Mouse (Mus musculus): ENCODE measurements around the gene Fgfr2. TPM values are rescaled to one million over a fixed set of nuclear protein-coding genes. Genes with fewer than 3 reads are reported as not detected.

The Fgfr2 gene
- total RNA-seq, 2 experiments from 2014 or later = 1.5 to 1.7 TPM

DNA sequence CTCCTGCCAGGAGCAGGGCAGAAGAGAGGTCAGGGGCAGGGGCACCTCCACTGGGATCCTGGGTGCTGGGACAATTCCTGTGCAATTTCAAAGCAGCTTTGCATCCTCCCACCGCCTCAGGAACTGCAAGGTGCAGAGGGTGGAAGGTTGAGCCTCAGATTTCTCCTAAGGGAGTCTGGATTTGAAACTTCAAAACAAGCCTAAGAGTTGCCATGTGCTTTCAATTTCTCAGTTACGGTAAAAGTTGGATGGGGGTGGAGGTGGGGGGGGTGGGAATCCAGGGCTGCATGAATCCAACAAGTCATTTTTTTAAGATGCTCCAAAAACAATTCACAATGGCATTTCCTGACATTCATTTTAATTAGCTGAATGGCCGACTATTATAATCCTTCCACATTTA, 935.7 kb downstream of the Fgfr2 start:
- DNase-seq = no peak
- intact Hi-C loops (cut with DNase I) = no loop called here

- DNase-seq = no peak
- intact Hi-C loops (cut with DNase I) = no loop called here
These were observed 939.2 kb downstream of the Fgfr2 start for GRCm38 (mm10) chr7:132183892-132184404.

GRCm38 (mm10) chr7:132181586-132182198, 941.5 kb downstream of the Fgfr2 start:
- intact Hi-C loops (cut with DNase I) = no loop called here
- DNase-seq = no peak

DNA sequence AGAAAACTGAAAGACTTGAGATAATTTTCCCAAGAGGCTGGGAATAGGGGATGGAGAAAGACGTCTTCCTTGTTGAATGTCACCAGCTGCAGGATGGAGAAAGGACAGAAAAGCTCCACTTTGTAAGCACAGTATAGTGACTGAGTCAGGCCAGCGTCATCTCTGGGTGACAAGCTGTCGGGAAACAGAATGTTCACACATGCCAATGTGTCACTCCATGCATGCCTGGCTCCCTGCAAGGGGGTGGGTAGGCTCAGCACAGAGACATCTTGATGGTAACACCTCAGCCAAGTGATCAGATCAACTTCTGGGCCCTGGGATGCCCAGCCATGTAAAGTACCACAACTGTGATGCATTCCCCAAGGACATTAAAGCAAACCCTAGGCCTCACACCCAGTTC, 942.1 kb downstream of the Fgfr2 start:
- intact Hi-C loops (cut with DNase I) = no loop called here
- DNase-seq = no peak

DNA sequence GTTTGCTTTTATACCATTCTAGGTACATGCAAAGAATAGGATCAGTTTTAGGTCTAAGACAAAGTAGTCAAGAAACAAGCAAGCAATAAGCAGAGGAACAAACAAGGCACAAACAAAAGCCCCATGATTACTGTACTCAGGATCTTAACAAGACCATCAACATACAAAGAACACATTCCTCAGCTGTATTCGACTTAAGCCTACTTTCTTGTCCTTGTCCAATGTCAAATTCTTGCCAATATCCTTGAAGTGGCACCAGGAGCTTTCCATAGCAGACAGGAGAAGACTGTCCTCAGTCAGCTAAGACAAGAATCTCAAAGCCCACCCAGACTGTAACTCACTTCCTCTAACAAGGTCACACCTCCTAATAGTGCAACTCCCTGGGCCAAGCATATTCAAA, 944.1 kb downstream of the Fgfr2 start:
- no peak for DNase-seq
- intact Hi-C loops (cut with DNase I) = no loop called here

DNA sequence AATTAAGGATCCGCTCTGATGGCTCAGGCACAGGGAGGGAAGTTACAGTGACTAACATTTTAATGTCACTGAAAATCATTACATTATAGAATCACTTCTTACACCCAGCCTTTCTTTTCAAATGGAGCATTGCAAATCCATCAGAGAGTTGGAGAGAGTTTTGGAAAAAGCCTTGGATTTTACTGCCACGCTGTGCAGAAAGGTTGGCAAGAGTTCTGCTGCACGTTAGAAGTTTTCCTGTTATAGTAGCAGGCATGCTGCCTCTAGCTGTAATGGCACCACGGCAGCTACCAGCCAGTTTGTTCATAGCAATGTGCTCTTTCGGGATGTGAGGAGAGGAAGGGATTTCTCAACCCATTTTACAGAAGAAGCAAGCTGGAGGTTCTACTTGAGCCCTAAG, 948.4 kb downstream of the Fgfr2 start:
- intact Hi-C loops (cut with DNase I) = no loop called here
- DNase-seq = no peak

DNA sequence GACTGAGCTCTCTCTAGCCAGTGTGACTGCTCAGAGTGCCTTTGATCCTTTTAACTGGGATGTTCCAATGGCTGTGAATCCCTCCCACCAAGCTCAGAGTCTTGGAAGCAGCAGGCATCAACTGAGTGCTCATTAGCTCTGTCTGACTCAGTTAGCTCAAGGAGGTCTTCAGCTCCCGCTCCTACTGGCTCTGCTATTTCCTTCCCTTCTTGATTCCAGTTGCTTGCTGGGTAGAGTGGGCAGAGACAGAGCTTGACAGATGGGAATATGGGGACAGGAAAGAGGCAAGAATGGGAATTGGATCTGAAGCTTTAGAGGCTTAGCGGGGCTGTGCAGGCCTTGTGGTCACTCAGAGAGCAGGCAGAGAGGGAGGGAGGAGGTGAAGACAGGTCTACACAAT, 948.9 kb downstream of the Fgfr2 start:
- intact Hi-C loops (cut with DNase I) = no loop called here

GRCm38 (mm10) chr7:132172220-132172619, 950.9 kb downstream of the Fgfr2 start:
- no peak for DNase-seq
- intact Hi-C loops (cut with DNase I) = no loop called here

More for the DNA sequence above, 948.9 kb downstream of the Fgfr2 start:
- DNase-seq = no peak

DNA sequence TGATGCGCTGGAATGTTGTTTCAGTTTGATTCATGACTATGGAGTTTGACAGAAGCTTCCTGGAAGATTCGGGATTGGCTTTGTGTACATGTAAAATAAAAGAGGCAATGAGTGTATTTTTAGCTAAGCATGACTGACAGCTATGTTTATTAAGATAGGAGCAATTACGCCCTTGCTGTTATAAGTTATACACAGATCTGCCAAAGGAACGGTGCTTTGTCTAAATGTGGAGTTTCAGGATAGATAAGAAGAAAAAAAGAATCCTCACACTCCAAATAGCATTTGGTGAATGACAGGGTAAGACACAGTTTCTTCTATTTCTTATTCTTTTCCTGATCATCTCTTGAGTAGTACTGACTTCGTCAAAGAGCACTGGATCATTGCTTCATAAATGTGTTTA, 951.4 kb downstream of the Fgfr2 start:
- intact Hi-C loops (cut with DNase I) = no loop called here
- no peak for DNase-seq

GRCm38 (mm10) chr7:132169419-132170169, 953.6 kb downstream of the Fgfr2 start:
- intact Hi-C loops (cut with DNase I) = no loop called here
- DNase-seq = no peak

GRCm38 (mm10) chr7:132167239-132167638, 955.9 kb downstream of the Fgfr2 start:
- no peak for DNase-seq
- intact Hi-C loops (cut with DNase I) = no loop called here

- intact Hi-C loops (cut with DNase I) = no loop called here
- no peak for DNase-seq
These were observed 960.9 kb downstream of the Fgfr2 start for GRCm38 (mm10) chr7:132162254-132162653.

- DNase-seq = no peak
- intact Hi-C loops (cut with DNase I) = no loop called here
These were observed 964.7 kb downstream of the Fgfr2 start for GRCm38 (mm10) chr7:132158321-132159025.

DNA sequence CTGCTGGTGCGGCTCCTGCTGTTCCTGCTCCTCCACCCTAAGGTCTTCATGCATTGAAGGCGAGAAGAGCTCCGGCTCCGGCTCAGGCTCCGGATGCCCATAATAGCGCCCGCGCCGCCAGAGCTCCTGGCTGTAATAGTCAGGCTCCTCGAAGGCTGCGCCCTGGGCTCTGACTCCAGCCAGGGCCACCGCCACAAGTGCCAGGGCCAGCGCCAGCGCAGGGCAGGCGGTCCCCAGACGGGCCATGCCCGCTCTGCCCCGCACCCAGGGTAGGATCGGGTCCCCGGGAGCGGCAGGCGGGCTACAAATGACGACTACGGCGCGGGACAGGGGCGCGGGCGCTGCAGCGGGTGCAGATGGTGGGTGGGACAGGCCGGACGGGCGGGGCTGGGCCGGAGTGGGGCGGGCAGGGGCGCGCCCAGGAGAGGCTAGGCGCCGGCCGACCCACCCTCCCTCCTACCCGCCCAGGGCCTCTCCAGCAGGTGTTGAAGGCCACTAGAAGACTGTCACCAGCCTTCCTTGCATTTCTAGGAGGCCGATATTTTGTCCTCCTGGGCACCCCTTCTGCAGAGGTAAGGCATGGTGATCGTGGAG, 968.7 kb downstream of the Fgfr2 start, which contains the start of gene Cpxm2:
Gene Cpxm2 (minus strand): TSS at position 372 of the 594 bp plus-strand sequence.
- peak in 1 of 2 experiments; percentile 3 for DNase-seq
- intact Hi-C loops (cut with DNase I) = no loop called here

DNA sequence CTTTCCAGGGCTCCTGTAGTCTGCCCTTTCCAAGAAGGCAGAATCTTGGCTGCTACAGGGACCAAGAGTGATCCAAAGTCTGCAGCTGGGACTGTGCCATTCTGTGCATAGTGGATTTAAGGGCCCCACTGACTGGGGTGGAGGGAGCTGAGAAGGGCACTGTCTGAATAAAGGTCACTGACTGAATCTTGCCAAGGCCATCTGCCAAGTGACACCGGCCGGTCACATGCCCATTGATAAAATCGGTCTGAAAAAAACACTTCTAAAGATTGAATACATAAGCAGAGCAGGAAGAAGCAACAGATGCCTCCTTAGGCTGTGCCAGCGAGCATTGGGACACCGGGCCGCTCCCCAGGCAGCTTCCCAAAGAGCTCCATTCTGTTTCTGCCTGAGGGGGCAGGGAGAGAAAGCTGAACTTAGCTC, 969.4 kb downstream of the Fgfr2 start:
- no peak for DNase-seq
- intact Hi-C loops (cut with DNase I) = no loop called here

- no peak for DNase-seq
- intact Hi-C loops (cut with DNase I) = no loop called here
These were observed 977.8 kb downstream of the Fgfr2 start for GRCm38 (mm10) chr7:132145227-132145800.

DNA sequence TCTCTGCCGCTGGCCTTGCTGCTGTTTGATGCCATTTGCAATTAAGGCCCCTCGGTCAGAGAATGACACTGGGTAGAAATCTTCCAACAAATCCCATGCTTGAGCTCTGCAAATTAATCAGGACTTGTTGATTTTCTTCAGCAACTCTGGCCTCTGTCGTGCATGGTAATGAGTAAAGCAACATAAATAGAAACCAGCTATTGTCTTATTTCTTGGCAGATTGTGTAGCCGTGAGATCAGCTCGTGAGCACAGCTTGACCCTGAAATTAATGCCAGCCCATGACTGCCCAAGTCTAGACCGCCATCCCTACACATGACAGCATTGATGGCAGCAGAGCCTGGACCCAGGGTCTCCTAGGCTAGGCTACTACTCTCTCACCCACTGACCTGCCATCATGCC, 994.5 kb downstream of the Fgfr2 start:
- DNase-seq = no peak
- intact Hi-C loops (cut with DNase I) = no loop called here

DNA sequence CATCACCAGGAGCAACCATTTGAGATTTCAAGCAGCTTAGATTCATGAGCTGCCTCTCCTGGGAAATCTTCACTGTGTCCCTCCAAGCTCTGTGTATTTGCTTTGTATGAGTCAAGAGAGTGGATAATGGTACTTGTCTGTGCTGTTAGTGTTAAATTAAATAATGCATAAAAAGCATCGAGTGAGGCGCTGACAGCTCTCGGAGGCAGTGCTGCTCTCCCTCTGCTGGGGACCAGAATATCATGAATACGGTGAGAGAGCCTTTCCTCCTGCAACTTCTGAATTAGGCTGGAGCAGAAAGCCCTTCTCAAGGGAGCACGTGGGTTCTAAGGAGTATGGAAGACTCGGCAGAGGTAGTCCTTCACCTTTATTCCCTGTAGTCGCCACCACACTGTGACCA, 998.2 kb downstream of the Fgfr2 start:
- no peak for DNase-seq
- intact Hi-C loops (cut with DNase I) = no loop called here

- DNase-seq = no peak
- intact Hi-C loops (cut with DNase I) = no loop called here
These were observed 999.9 kb downstream of the Fgfr2 start for GRCm38 (mm10) chr7:132123211-132123610.

GRCm38 (mm10) chr7:132119817-132120216, 1003.3 kb downstream of the Fgfr2 start:
- DNase-seq = no peak
- intact Hi-C loops (cut with DNase I) = no loop called here

GRCm38 (mm10) chr7:132111770-132112169, 1011.4 kb downstream of the Fgfr2 start:
- no peak for DNase-seq
- intact Hi-C loops (cut with DNase I) = no loop called here
